Mouse (Mus musculus) layer of hippocampus, postnatal 14 days (tissue): Measurements from ENCODE around the gene Ctns. TPM values are rescaled to one million over a fixed set of nuclear protein-coding genes. Genes with fewer than 3 reads are reported as not detected.

Experiments used
- DNase-seq, 2 experiments: peaks; one replicate each; pipeline ENCODE4 v3.0.0; 2021 to 2022; ENCODE audit warnings: low spot score in 2 of 2, mixed read lengths in 1 of 2
- long read RNA-seq, 2 experiments: library from polyadenylated mRNA; stranded (forward); transcript quantifications; one replicate each; pipeline ENCODE4 v2.0.0; 2021
- total RNA-seq, 2 experiments: library from RNA; stranded (reverse); gene quantifications; 2 replicates each; pipeline ENCODE4 v1.2.3; 2021

Ctns gene
- total RNA-seq, result 10 to 100 TPM; 18.6 to 20.5 TPM
- long read RNA-seq, experiment 1, partial matches to known transcripts, result 4 of 14 reads
- long read RNA-seq, experiment 1, other reads (novel, unspliced or antisense), result 4 of 14 reads
- long read RNA-seq, experiment 2, transcript Ctns-201 (11 exons, 2,570 nt), result major isoform, 5 of 18 reads
- long read RNA-seq, experiment 2, partial matches to known transcripts, result 4 of 18 reads
- long read RNA-seq, experiment 2, other reads (novel, unspliced or antisense), result 8 of 18 reads

DNA sequence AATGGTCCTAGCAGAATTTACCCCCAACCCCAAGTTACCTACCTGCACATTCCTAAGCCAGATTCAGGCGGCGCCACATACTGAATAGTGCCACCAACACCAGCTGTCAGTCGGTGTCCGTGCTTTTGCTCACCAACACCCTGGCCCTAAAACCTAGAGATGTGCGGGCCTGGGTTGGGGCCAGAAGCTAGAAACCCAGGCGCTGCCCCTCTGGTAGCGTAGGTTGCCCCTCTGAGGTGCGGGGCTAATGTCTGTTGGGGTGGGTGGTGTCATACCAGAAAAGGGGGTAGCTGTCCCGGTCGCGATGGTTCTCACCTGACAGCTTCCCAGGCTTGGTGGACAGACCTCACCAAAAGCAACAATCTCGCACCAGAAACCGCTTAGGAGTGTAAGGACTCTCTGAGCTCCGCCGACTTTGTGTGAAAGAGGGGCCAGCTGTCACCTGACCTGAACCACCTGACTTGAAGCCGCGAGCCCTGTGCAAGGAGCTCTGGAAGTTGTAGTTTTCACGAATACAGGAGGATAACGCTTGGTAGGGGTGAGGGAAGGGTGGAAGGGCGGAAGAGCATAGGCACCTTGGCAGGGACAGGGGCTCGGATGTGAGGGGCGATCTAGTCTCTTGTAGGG, at the start of gene Ctns:
Ctns (minus strand) TSS at position 440 of the 627 bp plus-strand sequence.
- DNase-seq, result peak; percentile 89 to 93

GRCm38 (mm10) chr11:73242777-73243176, 43.9 kb upstream of the Ctns start:
- no peak for DNase-seq

GRCm38 (mm10) chr11:73242199-73242598, 43.4 kb upstream of the Ctns start:
- no peak for DNase-seq

DNA sequence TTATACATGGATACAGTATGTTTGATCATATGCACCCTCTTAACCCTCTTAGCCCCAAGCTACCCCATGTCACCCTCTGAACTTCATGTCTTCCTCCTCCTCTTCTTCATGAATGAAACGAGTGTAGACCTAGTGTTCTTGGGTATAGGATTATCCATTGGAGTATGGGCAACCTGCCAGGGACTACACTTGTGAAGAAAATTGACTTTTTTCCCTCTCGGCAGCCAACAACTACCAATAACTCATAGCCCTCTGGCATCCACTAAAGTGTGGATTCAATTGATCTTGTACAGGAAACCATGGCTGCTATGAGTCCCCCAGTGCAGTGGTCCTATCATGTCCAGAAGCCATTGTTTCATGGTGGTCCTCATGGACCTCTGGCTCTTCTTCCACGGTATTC, 37.9 kb upstream of the Ctns start:
- DNase-seq, result no peak

GRCm38 (mm10) chr11:73235990-73236701, 37.3 kb upstream of the Ctns start:
- no peak for DNase-seq

- DNase-seq, result no peak
Measured at GRCm38 (mm10) chr11:73233992-73234391, 35.1 kb upstream of the Ctns start, which contains the start of gene Trpv1. Gene Trpv1 (plus strand): TSS chr11:73234292.

- no peak for DNase-seq
Measured at GRCm38 (mm10) chr11:73232513-73232912, 33.7 kb upstream of the Ctns start.

DNA sequence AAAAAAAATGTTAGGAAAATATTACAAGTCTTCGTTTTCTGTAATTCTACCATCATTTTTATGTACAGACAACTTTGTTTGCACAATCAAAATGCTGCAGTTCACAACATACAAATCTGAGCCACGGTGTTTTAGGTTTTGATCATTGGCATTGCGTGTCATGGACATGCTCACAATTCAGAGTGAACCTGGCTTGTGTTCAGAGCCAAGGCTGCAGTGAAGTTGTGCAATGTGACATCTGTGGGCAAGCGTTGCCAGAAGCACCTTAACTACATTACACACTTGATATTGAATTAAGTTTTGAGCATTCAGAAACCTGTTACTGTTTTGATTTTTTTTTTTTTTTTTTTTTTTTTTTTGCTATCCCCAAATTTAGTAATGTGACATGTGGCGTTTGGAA, 31.2 kb upstream of the Ctns start:
- DNase-seq, result no peak

DNA sequence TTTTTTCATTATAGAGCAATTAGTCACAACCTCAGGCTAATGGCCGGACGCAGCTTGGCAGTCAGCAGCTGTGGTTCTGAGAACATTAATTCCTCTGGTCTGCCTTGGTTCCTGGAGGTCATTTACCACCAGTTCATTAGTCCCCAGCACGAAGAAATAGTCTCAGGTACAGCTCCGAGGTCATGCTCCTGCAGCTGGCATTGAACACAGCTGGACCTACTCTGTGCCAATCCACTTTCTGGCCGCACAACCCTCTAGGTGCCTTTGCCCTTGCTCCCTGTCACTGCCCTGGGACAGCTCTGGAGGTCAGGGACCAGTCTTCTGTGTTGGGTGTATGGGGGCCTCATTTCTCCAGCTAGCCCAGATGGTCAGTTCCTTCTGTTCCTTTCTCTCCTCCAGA, 30.0 kb upstream of the Ctns start:
- DNase-seq, result no peak

GRCm38 (mm10) chr11:73225856-73226255, 27.0 kb upstream of the Ctns start:
- DNase-seq, result no peak

DNA sequence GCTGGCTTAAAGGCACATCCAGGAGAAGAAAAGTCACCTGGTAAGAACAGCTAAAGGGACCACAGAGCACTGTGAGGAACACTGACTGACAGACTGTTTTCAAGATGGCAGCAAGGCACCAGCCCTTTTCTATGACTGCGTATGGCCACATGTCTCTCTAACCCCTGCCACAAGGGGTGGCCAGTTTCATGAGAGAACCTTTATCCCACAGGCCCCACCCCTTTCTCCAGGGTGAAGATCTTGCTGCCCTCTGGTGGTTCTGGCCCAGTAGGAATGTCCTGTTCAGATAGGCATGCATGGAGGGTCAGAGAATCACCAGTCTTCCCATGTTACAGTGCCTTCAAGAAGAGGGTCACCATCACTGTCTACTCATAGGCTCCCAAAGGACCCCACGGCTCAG, 25.1 kb upstream of the Ctns start:
- DNase-seq, result no peak

- no peak for DNase-seq
Measured at GRCm38 (mm10) chr11:73222846-73223245, 24.0 kb upstream of the Ctns start.

- no peak for DNase-seq
Measured at GRCm38 (mm10) chr11:73220651-73221050, 21.8 kb upstream of the Ctns start.

GRCm38 (mm10) chr11:73219671-73220070, 20.8 kb upstream of the Ctns start:
- DNase-seq, result no peak

- no peak for DNase-seq
Measured at GRCm38 (mm10) chr11:73213956-73214355, 15.1 kb upstream of the Ctns start.

DNA sequence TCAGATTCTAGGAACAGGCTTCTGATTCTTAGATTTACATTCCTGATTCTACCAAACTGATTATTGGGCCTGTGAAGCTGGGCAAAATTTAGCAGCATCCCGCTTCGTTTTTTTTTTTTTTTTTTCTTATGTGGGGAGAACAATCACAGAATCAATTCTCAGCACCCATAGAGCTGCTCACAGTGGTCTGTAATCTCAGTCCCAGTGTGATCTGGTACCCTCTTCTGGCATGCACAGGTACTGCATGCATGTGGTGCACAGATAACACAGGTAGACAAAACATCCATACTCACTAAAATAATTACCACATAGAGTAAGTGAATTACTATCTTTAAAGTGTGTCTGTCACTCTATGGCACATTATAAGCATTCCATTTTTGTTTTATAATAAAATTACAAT, 8.8 kb upstream of the Ctns start:
- DNase-seq, result no peak

GRCm38 (mm10) chr11:73205194-73205593, 6.4 kb upstream of the Ctns start:
- no peak for DNase-seq

DNA sequence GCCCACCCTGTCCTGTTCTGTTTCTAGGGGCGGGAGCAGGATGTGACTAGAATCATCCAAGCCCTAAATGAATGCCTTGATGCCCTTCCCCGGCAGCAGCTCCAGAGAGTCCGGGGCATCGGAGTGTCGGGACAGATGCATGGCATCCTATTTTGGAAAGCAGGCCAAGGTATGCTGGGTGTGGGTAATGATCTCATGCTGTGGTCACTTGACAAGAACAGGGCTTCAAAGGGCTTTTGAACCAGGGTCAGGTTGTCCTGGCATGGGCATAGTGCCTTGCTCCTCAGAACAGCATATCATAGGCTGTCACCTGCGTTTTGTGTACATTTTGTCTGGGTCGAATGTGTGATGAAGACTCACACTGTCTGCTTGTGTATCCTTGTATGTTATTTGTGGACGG, 5.1 kb upstream of the Ctns start:
- no peak for DNase-seq

DNA sequence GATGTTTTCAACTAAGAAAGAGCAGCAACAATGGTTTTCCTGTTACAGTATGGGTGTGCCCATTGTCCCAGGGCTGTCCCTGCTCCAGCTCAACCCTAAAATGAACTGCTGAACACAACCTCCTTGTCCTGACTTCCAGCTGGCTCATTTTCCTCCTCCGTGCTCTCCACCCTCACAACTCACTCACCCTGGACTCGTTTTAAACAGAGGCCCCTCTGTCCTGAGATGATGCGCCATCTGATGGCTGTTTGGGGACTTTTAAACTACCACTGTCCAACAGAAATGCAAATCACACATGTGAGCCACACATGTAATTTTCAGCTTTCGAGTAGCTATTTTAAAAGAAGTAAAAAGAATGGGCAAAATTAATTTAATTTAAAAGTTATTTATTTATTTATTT, 2.8 kb upstream of the Ctns start:
- no peak for DNase-seq

DNA sequence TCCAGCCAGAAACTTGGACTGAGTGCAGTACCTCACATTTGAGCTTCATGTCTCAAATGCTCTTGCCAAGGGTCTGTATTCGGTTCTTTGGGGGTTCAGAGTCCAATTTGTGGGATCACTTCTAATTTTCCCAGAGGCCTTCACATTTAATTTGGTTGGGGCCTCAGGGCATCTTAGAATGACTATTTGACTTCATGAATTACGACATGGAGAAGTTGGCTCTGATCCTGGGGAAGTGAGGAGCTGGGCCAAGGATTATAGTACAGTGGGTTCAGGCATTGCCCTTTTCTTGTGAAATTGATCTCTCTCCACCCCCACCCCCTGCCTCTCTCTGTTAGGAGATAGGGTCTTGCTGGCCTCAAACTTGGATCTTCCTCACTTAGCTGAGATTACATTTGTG, 2.2 kb upstream of the Ctns start:
- no peak for DNase-seq

DNA sequence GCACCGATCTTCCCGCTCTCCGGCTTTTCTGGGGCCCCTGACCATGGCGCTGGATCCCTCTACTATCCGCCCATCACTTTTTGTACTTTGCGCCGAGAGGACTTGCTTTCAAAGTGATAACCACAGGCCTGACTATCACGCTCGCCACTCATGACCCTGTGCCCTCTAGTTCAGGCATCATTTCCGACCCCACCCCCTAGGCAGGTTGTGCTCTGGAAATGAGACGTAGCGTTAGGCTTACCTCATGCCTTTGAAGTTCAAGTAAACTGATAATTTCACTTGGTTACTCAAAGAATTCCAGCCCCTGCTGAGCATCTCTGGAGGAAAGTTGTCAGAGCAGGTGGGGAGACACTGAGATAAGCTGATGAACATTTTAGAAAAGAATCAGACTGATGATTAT, 1.0 kb upstream of the Ctns start:
- no peak for DNase-seq

DNA sequence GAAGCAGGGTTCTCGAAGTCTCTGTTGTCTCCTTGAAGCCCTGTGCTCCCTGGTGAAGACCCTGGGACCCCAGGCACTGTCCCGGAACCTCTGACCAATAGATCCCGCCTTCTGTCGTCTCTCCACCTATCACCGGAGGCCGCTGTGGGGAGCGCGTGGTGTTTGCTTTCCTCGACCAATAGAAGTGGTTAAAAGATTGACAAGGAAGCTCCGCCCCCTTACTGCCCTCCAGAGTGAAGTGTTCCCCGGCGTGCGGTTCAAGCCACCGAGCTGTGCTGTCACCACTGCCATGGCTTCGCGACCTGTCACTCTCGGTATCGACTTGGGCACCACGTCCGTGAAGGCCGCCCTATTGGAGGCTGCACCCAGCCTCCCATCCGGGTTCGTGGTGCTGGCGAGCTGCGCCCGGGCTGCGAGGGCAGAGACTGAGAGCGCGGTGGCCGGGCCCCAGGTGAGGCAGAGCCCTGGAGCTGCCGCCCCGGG, 429 bp upstream of the Ctns start, which contains the start of gene Shpk:
Shpk (plus strand) TSS at position 231 of the 483 bp plus-strand sequence.
- DNase-seq, result peak; percentile 96 to 97
